Mouse (Mus musculus) CD4-positive, CD25-positive, alpha-beta regulatory T cell (primary cell): Measurements from ENCODE around the gene Spcs1. TPM values are rescaled to one million over a fixed set of nuclear protein-coding genes. Genes with fewer than 3 reads are reported as not detected.

ENCODE experiments used
- polyA plus RNA-seq: library from polyadenylated mRNA; unstranded; fragments of 100-300 nt; shearing (Covaris generic); gene quantifications from one replicate; pipeline ENCODE4 v1.2.1, GENCODE M21; 2017

Spcs1 gene
- 281 TPM for polyA plus RNA-seq

GRCm38 (mm10) chr14:31001307-31002205 is at the start of gene Spcs1, which contains the start of gene Glt8d1:
Spcs1 (minus strand) TSS chr14:31001672.
Glt8d1 (plus strand) TSS chr14:31001400.

GRCm38 (mm10) chr14:31018860-31019291 is 17.4 kb upstream of the Spcs1 start, which contains the start of the genes Pbrm1 and Gnl3:
Pbrm1 (plus strand) TSS chr14:31019138.
Gnl3 (minus strand) TSS chr14:31019152.

GRCm38 (mm10) chr14:30951154-30951825 is 50.2 kb downstream of the Spcs1 start, which contains the start of gene Nek4:
Nek4 (plus strand) TSS chr14:30951377.

Other genes starting within 250 kb of the Spcs1 start
- 20.1 TPM for gene Tmem110, start 176.1 kb downstream of the Spcs1 start, polyA plus RNA-seq
- 1.2 TPM for gene Mustn1, start 122.5 kb downstream of the Spcs1 start, polyA plus RNA-seq
- not detected for gene Itih4, start 115.2 kb downstream of the Spcs1 start, polyA plus RNA-seq
- not detected for gene Itih3, start 77.9 kb downstream of the Spcs1 start, polyA plus RNA-seq
- not detected for gene Itih1, start 58.4 kb downstream of the Spcs1 start, polyA plus RNA-seq
- 6.7 TPM for gene Nek4, start 50.3 kb downstream of the Spcs1 start, polyA plus RNA-seq
- 11.6 TPM for gene Glt8d1, start 272 bp downstream of the Spcs1 start, polyA plus RNA-seq
- gene Pbrm1, start 17.5 kb upstream of the Spcs1 start, polyA plus RNA-seq = 156 TPM
- gene Gnl3, start 17.5 kb upstream of the Spcs1 start, polyA plus RNA-seq = 93.8 TPM
- 80.7 TPM for gene Smim4, start 127.3 kb upstream of the Spcs1 start, polyA plus RNA-seq
- gene Nt5dc2, start 129.4 kb upstream of the Spcs1 start, polyA plus RNA-seq = 1.3 TPM
- 1.3 TPM for gene Stab1, start 167.0 kb upstream of the Spcs1 start, polyA plus RNA-seq
- gene Tnnc1, start 206.6 kb upstream of the Spcs1 start, polyA plus RNA-seq = not detected
- 247 TPM for gene Nisch, start 215.3 kb upstream of the Spcs1 start, polyA plus RNA-seq
- gene Sema3g, start 216.2 kb upstream of the Spcs1 start, polyA plus RNA-seq = not detected
- gene Phf7, start 249.6 kb upstream of the Spcs1 start, polyA plus RNA-seq = 18.3 TPM
- gene Bap1, start 249.8 kb upstream of the Spcs1 start, polyA plus RNA-seq = 91.6 TPM